Mouse (Mus musculus): ENCODE data around the gene Lrig1. TPM values are rescaled to one million over a fixed set of nuclear protein-coding genes. Genes with fewer than 3 reads are reported as not detected.

Lrig1 gene
- polyA plus RNA-seq, 1 experiment from 2014 or later: 45.8 TPM

GRCm38 (mm10) chr6:94677448-94677847, 22.5 kb downstream of the Lrig1 start:
- no peak for ATAC-seq
- POLR2A ChIA-PET: no interaction called here
- no peak for DNase-seq (ENCODE audit: low read depth, low spot score)
- CTCF ChIA-PET: interaction anchor here (1.2 to 1.5 kb wide), 2 partner anchors 10 to 21 kb away, joined by 3 read pairs; no protein-coding TSS in a partner anchor
- no peaks in the 10 kb centered on the region for H3K27me3 ChIP-seq
- no peak for TF ChIP-seq CTCF (IDR thresholded peaks at IDR 0.05)
- in situ Hi-C loops (cut with MboI; ENCODE audit: low pct_unique_long_range_greater_than_20kb): no loop called here

- no peak for ATAC-seq
- POLR2A ChIA-PET: no interaction called here
- in situ Hi-C loops (cut with MboI; ENCODE audit: low pct_unique_long_range_greater_than_20kb): no loop called here
Measured at GRCm38 (mm10) chr6:94676840-94677239, 23.1 kb downstream of the Lrig1 start.

DNA sequence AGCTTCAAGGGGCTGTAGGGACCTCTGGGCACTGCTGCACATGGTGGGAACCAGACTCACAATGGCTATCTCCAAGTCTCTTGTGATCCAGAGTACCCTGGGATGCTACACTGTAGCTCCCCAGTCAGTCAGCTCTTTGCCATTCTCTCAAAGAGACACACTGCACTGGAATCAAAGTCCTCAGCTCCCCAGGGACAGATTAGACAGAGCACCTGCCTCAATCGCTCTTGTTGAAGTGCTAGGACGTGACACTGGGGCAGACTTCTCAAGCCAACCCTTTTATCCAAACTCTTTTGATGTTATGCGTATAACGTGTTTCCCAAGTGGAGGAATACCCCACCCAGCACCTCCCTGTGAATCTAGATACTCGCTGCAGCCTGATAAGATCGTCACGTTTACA, 23.7 kb downstream of the Lrig1 start:
- DNase-seq (ENCODE audit: low read depth, low spot score) (no peak), ATAC-seq (no peak)
- CTCF ChIA-PET: interaction anchor here (1.2 to 1.5 kb wide), 2 partner anchors 9 to 10 kb away, joined by 3 read pairs; no protein-coding TSS in a partner anchor
- no peaks in the 10 kb centered on the region for H3K27me3 ChIP-seq
- in situ Hi-C loops (cut with MboI; ENCODE audit: low pct_unique_long_range_greater_than_20kb): no loop called here
- POLR2A ChIA-PET: interaction anchor here (1.2 kb wide), 1 partner anchor 19 kb away, joined by 3 read pairs; no protein-coding TSS in a partner anchor
- no peak for TF ChIP-seq CTCF (IDR thresholded peaks at IDR 0.05)

More at GRCm38 (mm10) chr6:94676840-94677239, 23.1 kb downstream of the Lrig1 start:
- no peak for TF ChIP-seq CTCF (IDR thresholded peaks at IDR 0.05)
- no peak for DNase-seq (ENCODE audit: low read depth, low spot score)
- CTCF ChIA-PET: interaction anchor here (1.5 kb wide), 1 partner anchor 9 kb away, joined by 3 read pairs; no protein-coding TSS in a partner anchor
- H3K27me3 ChIP-seq: no peaks in the 10 kb centered on the region

GRCm38 (mm10) chr6:94672426-94672825, 27.5 kb downstream of the Lrig1 start:
- ATAC-seq (no peak), DNase-seq (ENCODE audit: low read depth, low spot score) (no peak)
- no peak for TF ChIP-seq CTCF (IDR thresholded peaks at IDR 0.05)
- POLR2A ChIA-PET: interaction anchor here (0.7 kb wide), 1 partner anchor 15 kb away, joined by 4 read pairs; no protein-coding TSS in a partner anchor
- in situ Hi-C loops (cut with MboI; ENCODE audit: low pct_unique_long_range_greater_than_20kb): no loop called here
- H3K27me3 ChIP-seq: no peaks in the 10 kb centered on the region
- CTCF ChIA-PET: no interaction called here

- DNase-seq (ENCODE audit: low read depth, low spot score) (no peak), ATAC-seq (no peak)
- ChIA-PET CTCF (interaction anchor here (1.6 kb wide), 1 partner anchor 20 kb away, joined by 4 read pairs; no protein-coding TSS in a partner anchor), POLR2A (no interaction called here)
- no peaks in the 10 kb centered on the region for H3K27me3 ChIP-seq
- no peak for TF ChIP-seq CTCF (IDR thresholded peaks at IDR 0.05)
- in situ Hi-C loops (cut with MboI; ENCODE audit: low pct_unique_long_range_greater_than_20kb): no loop called here
Measured at GRCm38 (mm10) chr6:94669370-94669769, 30.6 kb downstream of the Lrig1 start.

GRCm38 (mm10) chr6:94668204-94668863, 31.6 kb downstream of the Lrig1 start:
- no peak for TF ChIP-seq CTCF (IDR thresholded peaks at IDR 0.05)
- ChIA-PET POLR2A (interaction anchor here (0.7 to 1.0 kb wide), 2 partner anchors 14 to 18 kb away, joined by 3 read pairs; no protein-coding TSS in a partner anchor), CTCF (interaction anchor here (1.0 to 1.6 kb wide), 2 partner anchors 9 to 19 kb away, joined by 3 to 4 read pairs; no protein-coding TSS in a partner anchor)
- in situ Hi-C loops (cut with MboI; ENCODE audit: low pct_unique_long_range_greater_than_20kb): no loop called here
- no peaks in the 10 kb centered on the region for H3K27me3 ChIP-seq
- no peak for DNase-seq (ENCODE audit: low read depth, low spot score)
- ATAC-seq: no peak

- ChIA-PET POLR2A (interaction anchor here (0.6 kb wide), 1 partner anchor 507 kb away, joined by 3 read pairs; no protein-coding TSS in a partner anchor), CTCF (interaction anchor here (0.7 to 1.7 kb wide), 4 partner anchors 9 to 41 kb away, joined by 3 read pairs; no protein-coding TSS in a partner anchor)
- DNase-seq (ENCODE audit: low read depth, low spot score): no peak
- H3K27me3 ChIP-seq: no peaks in the 10 kb centered on the region
- ATAC-seq: no peak
- TF ChIP-seq CTCF (IDR thresholded peaks at IDR 0.05): no peak
- in situ Hi-C loops (cut with MboI; ENCODE audit: low pct_unique_long_range_greater_than_20kb): no loop called here
Measured at GRCm38 (mm10) chr6:94667131-94667530, 32.8 kb downstream of the Lrig1 start.

DNA sequence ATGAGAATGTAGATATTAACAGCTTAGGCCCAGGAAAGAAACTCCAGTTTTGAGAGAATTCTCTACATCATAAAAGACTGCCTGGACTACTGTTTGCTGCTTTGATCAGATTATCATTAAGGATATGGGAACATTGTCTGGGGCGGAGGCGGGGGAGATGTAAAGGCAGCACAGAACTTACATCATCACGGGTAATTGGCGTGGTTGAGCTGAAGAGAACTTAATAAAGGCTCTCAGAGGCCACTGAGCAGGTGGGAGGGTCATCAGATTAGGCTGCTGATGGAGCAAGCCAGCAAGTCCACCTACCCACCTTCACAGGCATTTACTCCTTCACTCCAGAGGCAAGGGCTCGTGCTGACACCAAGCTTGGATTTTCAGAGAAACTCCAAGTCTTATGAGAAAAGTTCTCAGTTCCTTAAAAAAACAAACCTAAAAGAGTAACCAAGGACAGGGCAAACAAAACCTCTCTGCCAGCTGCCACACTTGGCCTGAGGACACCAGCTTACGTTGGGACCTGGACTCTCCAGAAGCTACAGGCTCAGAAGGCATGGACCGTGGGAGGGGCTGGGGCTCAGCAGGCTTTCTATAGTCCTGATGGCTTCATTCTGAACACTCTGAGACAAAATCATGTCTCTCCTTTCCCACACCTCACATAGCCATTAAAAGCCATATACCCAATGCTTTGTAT, 33.4 kb downstream of the Lrig1 start:
- in situ Hi-C loops (cut with MboI; ENCODE audit: low pct_unique_long_range_greater_than_20kb): no loop called here
- POLR2A ChIA-PET: no interaction called here
- DNase-seq (ENCODE audit: low read depth, low spot score): no peak
- CTCF ChIA-PET: interaction anchor here (1.2 to 1.7 kb wide), 2 partner anchors 9 to 41 kb away, joined by 3 read pairs; no protein-coding TSS in a partner anchor
- no peak for TF ChIP-seq CTCF (IDR thresholded peaks at IDR 0.05)
- no peaks in the 10 kb centered on the region for H3K27me3 ChIP-seq
- no peak for ATAC-seq

- no peak for TF ChIP-seq CTCF (IDR thresholded peaks at IDR 0.05)
- ATAC-seq (no peak), DNase-seq (ENCODE audit: low read depth, low spot score) (no peak)
- ChIA-PET CTCF (no interaction called here), POLR2A (interaction anchor here (0.7 kb wide), 1 partner anchor 113 kb away, joined by 4 read pairs; no protein-coding TSS in a partner anchor)
- H3K27me3 ChIP-seq: no peaks in the 10 kb centered on the region
- in situ Hi-C loops (cut with MboI; ENCODE audit: low pct_unique_long_range_greater_than_20kb): no loop called here
Measured at GRCm38 (mm10) chr6:94665677-94666076, 34.3 kb downstream of the Lrig1 start.

DNA sequence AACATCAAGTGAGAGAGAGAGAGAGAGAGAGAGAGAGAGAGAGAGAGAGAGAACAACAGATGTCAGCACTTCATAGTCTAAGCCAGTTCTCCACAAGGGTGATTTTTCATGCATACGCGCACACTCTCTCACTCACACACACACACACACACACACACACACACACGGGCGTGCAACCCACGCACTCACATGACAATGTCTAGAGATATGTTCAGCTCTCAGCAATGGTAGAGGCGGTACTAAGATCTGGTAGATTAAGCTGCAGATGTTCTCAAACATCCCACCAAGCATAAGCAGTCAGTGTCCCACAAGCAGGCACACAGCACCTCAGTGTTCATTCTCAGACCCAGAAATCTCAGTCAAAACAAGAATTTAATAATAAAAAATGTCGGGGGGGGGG, 34.7 kb downstream of the Lrig1 start:
- no peak for ATAC-seq
- in situ Hi-C loops (cut with MboI; ENCODE audit: low pct_unique_long_range_greater_than_20kb): no loop called here
- H3K27me3 ChIP-seq: no peaks in the 10 kb centered on the region
- ChIA-PET POLR2A (interaction anchor here (0.7 kb wide), 1 partner anchor 112 kb away, joined by 4 read pairs; no protein-coding TSS in a partner anchor), CTCF (no interaction called here)
- TF ChIP-seq CTCF (IDR thresholded peaks at IDR 0.05): no peak
- DNase-seq (ENCODE audit: low read depth, low spot score): no peak
